Mouse (Mus musculus): ENCODE results near the gene Plin4. TPM values are rescaled to one million over a fixed set of nuclear protein-coding genes. Genes with fewer than 3 reads are reported as not detected.
"Not testable (repeated sequence)": the region's sequence is repeated elsewhere in the genome, so short reads cannot be mapped to it uniquely, and the experiment has no call there.

Gene Plin4
- polyA plus RNA-seq, 1 experiment from 2014 or later, result 0.18 TPM

- Histone ChIP-seq H3K27ac (no peak overlapping the region), H3K9me3 (no peaks in the 10 kb centered on the region), H3K4me1 (no peaks in the 10 kb centered on the region), H3K27me3 (no peaks in the 10 kb centered on the region), H3K4me3 (replicated peaks) (no peak overlapping the region), H3K4me2 (no peak overlapping the region), H3K36me3 (replicated peaks) (peaks cover 72% of the 10 kb centered on the region), H3K9ac (no peak overlapping the region)
- WGBS, result 80% methylated on average over 1 of the region's 1 CpGs
- no peak for ATAC-seq (ENCODE audit: low FRiP score)
Measured at GRCm38 (mm10) chr17:56092794-56093193, 16.8 kb downstream of the Plin4 start.

- ATAC-seq (ENCODE audit: low FRiP score), result no peak
- Histone ChIP-seq H3K4me1 (no peaks in the 10 kb centered on the region), H3K27ac (no peak overlapping the region), H3K9me3 (no peaks in the 10 kb centered on the region), H3K36me3 (replicated peaks) (peaks cover 70% of the 10 kb centered on the region), H3K27me3 (no peaks in the 10 kb centered on the region), H3K4me3 (replicated peaks) (no peak overlapping the region), H3K9ac (no peak overlapping the region), H3K4me2 (no peak overlapping the region)
- 86% methylated on average over 1 of the region's 1 CpGs for WGBS
Measured at GRCm38 (mm10) chr17:56092312-56092711, 17.3 kb downstream of the Plin4 start.

DNA sequence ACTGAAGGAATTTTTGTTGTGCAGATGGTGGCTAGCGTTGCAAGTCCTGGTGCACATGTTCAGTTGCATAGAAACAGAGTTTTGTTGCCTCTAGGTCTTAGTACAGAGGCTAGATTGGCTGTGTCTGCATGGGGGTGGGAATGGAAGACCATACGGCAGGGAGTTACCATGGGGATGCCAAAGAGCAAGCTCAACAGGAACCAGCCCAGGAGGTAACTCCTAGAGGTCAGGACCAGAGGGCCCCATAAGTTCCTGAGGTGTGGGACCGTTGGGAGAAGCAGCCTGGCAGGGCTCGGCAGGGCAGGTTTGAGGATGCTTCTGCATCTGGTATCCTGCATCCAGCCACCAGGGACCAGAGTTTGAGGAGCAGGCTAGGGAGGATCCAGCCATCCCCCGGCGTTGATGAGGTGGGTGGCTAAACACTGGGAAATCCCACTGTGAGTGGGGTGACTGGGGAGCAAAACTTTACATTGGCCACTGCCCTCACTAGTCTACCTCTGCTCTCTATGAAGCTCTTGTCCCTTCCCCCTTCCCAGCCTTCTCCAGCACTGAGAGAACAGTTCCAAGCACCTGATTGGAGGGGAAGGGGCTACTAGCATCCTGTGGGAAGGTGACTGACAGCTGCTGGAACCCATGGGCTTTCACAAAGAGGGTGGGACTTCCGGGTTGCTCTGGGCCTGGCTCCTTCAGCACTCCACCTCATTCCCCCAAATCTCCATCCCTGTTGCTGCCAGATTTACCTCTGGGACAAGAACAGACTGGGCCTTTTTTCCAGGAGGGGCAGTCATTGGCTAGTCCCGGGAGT, 28.6 kb downstream of the Plin4 start:
- WGBS, result 8% methylated on average over 8 of the region's 8 CpGs
- Histone ChIP-seq H3K27ac (peak overlapping the region; percentile 73), H3K27me3 (no peaks in the 10 kb centered on the region), H3K9me3 (no peaks in the 10 kb centered on the region), H3K4me1 (peaks cover 28% of the 10 kb centered on the region), H3K4me2 (peak overlapping the region; percentile 99), H3K4me3 (replicated peaks) (peak overlapping the region; percentile 91), H3K9ac (peak overlapping the region; percentile 93), H3K36me3 (replicated peaks) (peaks cover 26% of the 10 kb centered on the region)
- peak; percentile 66 for ATAC-seq (ENCODE audit: low FRiP score)

- no peak; the same call in 1 of the 2 replicates for ATAC-seq (ENCODE audit: low FRiP score)
- Histone ChIP-seq H3K27ac (peak overlapping the region; percentile 69; the same call in 1 of the 2 replicates), H3K4me2 (peak overlapping the region; percentile 99), H3K9me3 (no peaks in the 10 kb centered on the region), H3K4me1 (peaks cover 37% of the 10 kb centered on the region), H3K4me3 (replicated peaks) (peak overlapping the region; percentile 91), H3K36me3 (replicated peaks) (peaks cover 22% of the 10 kb centered on the region), H3K9ac (peak overlapping the region; percentile 93), H3K27me3 (no peaks in the 10 kb centered on the region)
- 3% methylated on average over 10 of the region's 11 CpGs for WGBS
Measured at GRCm38 (mm10) chr17:56079921-56080320, 29.7 kb downstream of the Plin4 start.

DNA sequence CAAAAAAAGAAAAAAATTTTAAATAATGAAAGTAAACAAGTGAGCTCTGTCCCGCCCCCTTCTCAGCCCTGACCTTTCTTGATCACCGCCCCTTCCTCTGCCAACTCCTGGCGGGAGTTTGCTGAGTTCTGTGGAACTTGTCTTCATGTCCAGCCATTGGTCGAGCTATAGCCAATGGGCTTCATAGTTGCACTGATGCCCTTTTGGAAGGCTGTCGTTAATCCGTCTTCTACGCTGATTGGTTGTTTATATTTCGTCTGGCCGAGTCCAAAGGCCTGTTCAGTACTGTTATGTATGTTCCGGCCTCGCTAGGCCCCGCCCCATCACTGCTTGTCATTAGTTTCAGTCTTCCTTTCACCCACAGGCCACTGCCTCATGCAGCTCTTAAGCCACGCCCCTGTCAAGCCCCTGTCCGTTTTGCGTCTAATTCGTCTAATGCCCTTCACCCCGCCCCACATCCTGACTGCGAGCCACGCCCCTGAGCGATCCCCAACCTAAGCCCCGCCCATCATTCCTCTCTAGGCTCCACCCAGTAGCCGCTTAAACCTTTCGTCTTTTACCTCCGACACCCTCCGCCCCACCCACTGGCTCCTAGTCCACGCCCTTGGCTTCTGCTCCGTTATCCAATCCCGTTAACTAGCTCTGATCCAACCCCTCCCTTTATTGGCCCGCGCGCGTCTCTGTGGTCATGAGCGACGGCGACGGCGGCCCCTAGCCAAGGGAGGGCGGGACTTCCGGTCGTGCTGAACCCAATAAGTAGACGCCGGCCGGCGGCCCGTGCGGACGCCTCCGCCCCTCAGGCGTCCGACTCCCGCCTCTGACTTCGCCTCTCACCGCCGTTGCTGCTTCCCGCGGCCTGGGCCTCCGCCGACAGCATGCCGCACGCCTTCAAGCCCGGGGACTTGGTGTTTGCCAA, 30.5 kb downstream of the Plin4 start, which contains the start of gene Hdgfl2:
Gene Hdgfl2 (plus strand): TSS at position 755 of the 916 bp plus-strand sequence.
- Histone ChIP-seq H3K9ac (peak within 1 kb of the TSS; percentile 93), H3K9me3 (no peaks in the 10 kb centered on the region), H3K27me3 (no peaks in the 10 kb centered on the region), H3K27ac (peak within 1 kb of the TSS; percentile 69; the same call in 1 of the 2 replicates), H3K4me1 (peaks cover 41% of the 10 kb centered on the region), H3K4me2 (peak within 1 kb of the TSS; percentile 99), H3K4me3 (replicated peaks) (peak within 1 kb of the TSS; percentile 91), H3K36me3 (replicated peaks) (peaks cover 18% of the 10 kb centered on the region)
- peak; percentile 92 for ATAC-seq (ENCODE audit: low FRiP score)
- WGBS, result under 1% methylated on average over 61 of the region's 61 CpGs

GRCm38 (mm10) chr17:56078361-56078760, 31.2 kb downstream of the Plin4 start:
- H3K27me3 ChIP-seq; ATAC-seq (ENCODE audit: low FRiP score); H3K9ac ChIP-seq; H3K9me3 ChIP-seq: not testable (repeated sequence)
- Histone ChIP-seq H3K4me1 (peaks cover 47% of the 10 kb centered on the region), H3K36me3 (replicated peaks) (peaks cover 13% of the 10 kb centered on the region), H3K4me2 (peak overlapping the region; percentile 42), H3K27ac (peak overlapping the region; percentile 59; the same call in 1 of the 2 replicates), H3K4me3 (replicated peaks) (peak overlapping the region; percentile 91; the same call in 1 of the 2 replicates)
- WGBS, result 72% methylated on average over 9 of the region's 9 CpGs

DNA sequence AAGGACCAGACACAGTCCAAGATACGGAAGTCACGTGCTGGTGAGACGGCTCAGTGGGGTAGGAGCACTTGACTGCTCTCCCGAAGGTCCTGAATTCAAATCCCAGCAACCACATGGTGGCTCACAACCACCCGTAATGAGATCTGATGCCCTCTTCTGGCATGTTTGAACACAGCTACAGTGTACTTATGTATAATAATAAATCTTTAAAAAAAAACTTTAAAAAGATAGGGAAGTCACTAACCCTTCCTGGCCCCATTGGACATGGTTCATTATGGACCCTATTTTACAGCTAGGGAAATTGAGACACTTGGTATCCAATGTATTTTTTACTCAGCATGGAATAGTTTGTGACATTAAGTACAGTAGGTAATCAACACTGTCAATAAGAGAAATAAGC, 32.1 kb downstream of the Plin4 start:
- 95% methylated on average over 5 of the region's 5 CpGs for WGBS
- Histone ChIP-seq H3K4me2 (no peak overlapping the region), H3K27ac (no peak overlapping the region), H3K9ac (no peak overlapping the region), H3K4me1 (peaks cover 47% of the 10 kb centered on the region), H3K9me3 (no peaks in the 10 kb centered on the region), H3K36me3 (replicated peaks) (peaks cover 10% of the 10 kb centered on the region), H3K4me3 (replicated peaks) (no peak overlapping the region), H3K27me3 (no peaks in the 10 kb centered on the region)
- no peak for ATAC-seq (ENCODE audit: low FRiP score)

GRCm38 (mm10) chr17:56074827-56075208, 34.8 kb downstream of the Plin4 start, which contains the start of gene Ubxn6:
TSS of gene Ubxn6 (minus strand) at chr17:56075028.
- ATAC-seq (ENCODE audit: low FRiP score), result peak; percentile 56

DNA sequence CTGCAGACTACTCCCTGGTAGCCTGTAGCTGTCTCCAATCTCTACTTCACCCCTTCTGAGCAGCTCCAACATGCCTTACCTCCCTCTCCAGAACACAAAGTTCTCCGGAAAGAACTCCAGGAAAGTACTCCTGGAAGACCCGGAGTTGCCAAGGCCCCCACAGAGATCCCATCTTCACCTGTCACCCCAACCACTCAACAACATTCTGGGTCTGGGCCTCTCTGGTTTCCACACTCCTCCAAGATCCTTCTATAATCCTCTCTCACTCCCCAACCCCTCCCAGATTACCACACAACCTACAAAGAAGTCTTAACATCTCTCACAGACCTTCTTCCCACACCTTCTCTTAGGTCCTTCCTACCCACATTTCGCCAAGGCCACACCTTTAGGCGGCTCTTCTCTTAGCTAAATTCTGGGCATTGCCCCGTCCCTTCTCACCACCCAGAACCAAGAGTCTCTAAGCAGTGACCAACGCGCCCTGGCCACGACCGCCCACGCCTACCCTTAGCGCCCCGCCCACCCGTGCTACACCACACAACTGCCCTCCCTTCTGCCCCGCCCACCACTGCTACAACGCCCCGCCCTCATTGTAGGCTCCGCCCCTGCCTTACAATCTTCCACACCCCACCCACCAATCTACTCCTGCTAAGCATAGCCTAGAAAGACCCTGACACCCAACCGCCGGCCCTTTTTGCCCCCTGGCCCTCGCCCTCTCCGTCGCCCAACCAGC, 35.3 kb downstream of the Plin4 start:
- WGBS, result 9% methylated on average over 21 of the region's 22 CpGs
- no peaks in the 10 kb centered on the region for H3K9me3 ChIP-seq
- peak overlapping the region; percentile 62 for H3K4me3 ChIP-seq (replicated peaks)
- H3K4me1 ChIP-seq, result peaks cover 22% of the 10 kb centered on the region
- H3K4me2 ChIP-seq, result peak overlapping the region; percentile 76
- ATAC-seq (ENCODE audit: low FRiP score), result peak; percentile 14
- H3K36me3 ChIP-seq (replicated peaks), result peaks cover 38% of the 10 kb centered on the region
- peak overlapping the region; percentile 71 for H3K9ac ChIP-seq
- H3K27ac ChIP-seq, result peak overlapping the region; percentile 92
- H3K27me3 ChIP-seq, result no peaks in the 10 kb centered on the region

More at GRCm38 (mm10) chr17:56074827-56075208, 34.8 kb downstream of the Plin4 start, which contains the start of gene Ubxn6:
- Histone ChIP-seq H3K27ac (peak within 1 kb of the TSS; percentile 92), H3K9ac (peak within 1 kb of the TSS; percentile 71), H3K4me1 (peaks cover 22% of the 10 kb centered on the region), H3K36me3 (replicated peaks) (peaks cover 32% of the 10 kb centered on the region), H3K9me3 (no peaks in the 10 kb centered on the region), H3K4me2 (peak within 1 kb of the TSS; percentile 76), H3K27me3 (no peaks in the 10 kb centered on the region), H3K4me3 (replicated peaks) (peak within 1 kb of the TSS; percentile 62)
- under 1% methylated on average over 35 of the region's 35 CpGs for WGBS

GRCm38 (mm10) chr17:56072243-56072642, 37.4 kb downstream of the Plin4 start:
- Histone ChIP-seq H3K27me3 (no peaks in the 10 kb centered on the region), H3K4me3 (replicated peaks) (no peak overlapping the region), H3K9ac (no peak overlapping the region), H3K4me2 (no peak overlapping the region), H3K9me3 (no peaks in the 10 kb centered on the region), H3K4me1 (peaks cover 19% of the 10 kb centered on the region), H3K27ac (no peak overlapping the region), H3K36me3 (replicated peaks) (peaks cover 58% of the 10 kb centered on the region)
- ATAC-seq (ENCODE audit: low FRiP score), result no peak
- 91% methylated on average over 5 of the region's 5 CpGs for WGBS

DNA sequence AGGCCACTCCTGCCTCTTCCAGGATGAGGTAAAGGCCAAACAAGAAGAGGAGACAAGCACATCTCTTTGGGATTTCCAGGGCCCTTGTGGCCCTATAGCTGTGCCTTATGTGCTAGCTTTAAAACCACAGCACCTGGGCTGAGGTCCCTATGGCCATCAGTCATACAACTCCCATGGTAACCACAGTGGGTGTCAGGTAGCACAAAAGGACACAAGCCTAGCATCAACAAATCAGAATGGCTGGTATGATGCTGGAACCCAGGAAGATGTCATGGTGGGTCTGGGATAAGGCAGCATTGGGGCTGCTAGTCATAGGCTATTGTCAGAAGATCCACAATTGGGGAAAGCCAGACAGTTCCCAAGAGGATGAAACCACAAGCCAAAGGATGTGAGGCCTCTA, 38.5 kb downstream of the Plin4 start:
- peaks cover 19% of the 10 kb centered on the region for H3K4me1 ChIP-seq
- no peak for ATAC-seq (ENCODE audit: low FRiP score)
- H3K9me3 ChIP-seq, result no peaks in the 10 kb centered on the region
- H3K36me3 ChIP-seq (replicated peaks), result peaks cover 69% of the 10 kb centered on the region
- H3K27ac ChIP-seq, result no peak overlapping the region
- no peak overlapping the region for H3K4me3 ChIP-seq (replicated peaks)
- no peaks in the 10 kb centered on the region for H3K27me3 ChIP-seq
- H3K9ac ChIP-seq, result no peak overlapping the region
- H3K4me2 ChIP-seq, result no peak overlapping the region

All from forebrain, embryonic 12.5 days (tissue).